Mouse (Mus musculus) midbrain, embryonic 15.5 days (tissue): ENCODE data around the gene Plxnb2. TPM values are rescaled to one million over a fixed set of nuclear protein-coding genes. Genes with fewer than 3 reads are reported as not detected.

ENCODE experiments used
- ATAC-seq: fragments of 200-750 bp; cut with Nextera tagmentation; replicated peaks from 2 replicates; pipeline ENCODE4 v1.8.0; 2017; ENCODE audit warnings: moderate TSS enrichment
- H3K27ac ChIP-seq: fragments of 300-500 bp; sonication (generic); 2 replicates; pipeline ENCODE4 v1.5.1; 2015; ENCODE audit warnings: mild to moderate bottlenecking, inconsistent platforms
- H3K27me3 ChIP-seq: fragments of 300-500 bp; sonication (generic); replicated peaks from 2 replicates; pipeline ENCODE4 v1.6.1; 2015; ENCODE audit warnings: inconsistent platforms
- H3K36me3 ChIP-seq: fragments of 300-500 bp; sonication (generic); replicated peaks from 2 replicates; pipeline ENCODE4 v1.6.1; 2015; ENCODE audit warnings: inconsistent platforms
- H3K4me1 ChIP-seq: fragments of 300-500 bp; sonication (generic); 2 replicates; pipeline ENCODE4 v1.6.1; 2015; ENCODE audit warnings: inconsistent platforms
- H3K4me2 ChIP-seq: fragments of 300-500 bp; sonication (generic); 2 replicates; pipeline ENCODE4 v1.6.1; 2015; ENCODE audit warnings: inconsistent platforms, mild to moderate bottlenecking, moderate library complexity
- H3K4me3 ChIP-seq: fragments of 300-500 bp; sonication (generic); 2 replicates; pipeline ENCODE4 v1.5.1; 2015; ENCODE audit warnings: mild to moderate bottlenecking, inconsistent platforms
- H3K9ac ChIP-seq: fragments of 300-500 bp; sonication (generic); 2 replicates; pipeline ENCODE4 v1.6.1; 2015; ENCODE audit warnings: mild to moderate bottlenecking, inconsistent platforms
- H3K9me3 ChIP-seq: fragments of 300-500 bp; sonication (generic); 2 replicates; pipeline ENCODE4 v1.6.1; 2016; ENCODE audit warnings: inconsistent platforms
- WGBS: fragments of 180-500 bp; shearing (Covaris S2); methylation state at CpG from one replicate; pipeline ENCODE4 v1.1.7; 2015; ENCODE audit warnings: mixed read lengths; 5-methylcytosine and 5-hydroxymethylcytosine counted together
- polyA plus RNA-seq: library from polyadenylated mRNA; unstranded; fragments of >200 nt; fragmentation: Nextera tagmentation; extraction: Ambion mirVana; gene quantifications from 2 replicates; pipeline ENCODE4 v1.2.1, GENCODE M21; 2015

Gene Plxnb2
- polyA plus RNA-seq, 1 experiment from 2014 or later: 101 TPM

DNA sequence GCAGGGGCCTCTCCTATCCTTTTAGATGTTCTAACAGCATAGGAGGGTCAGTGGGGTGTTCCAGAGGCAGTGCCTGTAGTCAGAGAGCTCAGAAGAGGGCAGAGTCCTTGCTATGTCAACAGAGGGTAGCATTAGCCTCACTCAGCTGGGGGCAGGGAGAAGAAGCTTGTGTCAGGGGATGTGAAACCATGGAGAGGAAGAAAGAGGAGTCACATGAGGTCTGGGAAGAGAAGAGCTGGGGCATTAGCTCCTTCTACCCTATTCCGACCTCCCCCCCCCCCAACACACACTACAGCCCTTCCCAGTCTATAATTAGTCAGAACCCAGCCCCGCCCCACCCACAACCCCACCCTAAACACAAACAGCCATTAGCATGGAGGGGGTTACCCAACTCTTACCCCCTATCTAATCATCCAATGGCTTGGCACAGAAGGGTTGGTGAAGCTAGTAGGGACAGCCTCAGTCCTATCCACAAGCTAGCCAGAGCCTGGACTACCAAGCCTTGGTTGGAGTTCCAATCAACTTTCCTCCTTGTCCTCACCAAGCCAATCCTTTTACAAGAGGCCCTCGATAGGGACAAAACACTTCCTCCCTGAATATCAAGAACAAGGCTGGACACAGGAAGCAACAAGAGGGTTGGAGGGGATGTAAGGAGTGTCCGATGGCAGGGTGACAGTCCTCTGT is 2.9 kb downstream of the Plxnb2 start:
- H3K4me1 ChIP-seq: peaks cover 88% of the 10 kb centered on the region
- H3K27me3 ChIP-seq: no peaks in the 10 kb centered on the region
- no peaks in the 10 kb centered on the region for H3K9me3 ChIP-seq
- WGBS: 80% methylated on average over 4 of the region's 4 CpGs
- H3K4me3 ChIP-seq: no peak overlapping the region
- H3K27ac ChIP-seq: 0 out of 2 replicates have a peak overlapping the region, but pooled peaks have one; percentile 20
- H3K9ac ChIP-seq: 0 out of 2 replicates have a peak overlapping the region, but pooled peaks have one; percentile 17
- H3K36me3 ChIP-seq: no peaks in the 10 kb centered on the region
- no peak for ATAC-seq
- H3K4me2 ChIP-seq: peak overlapping the region; percentile 91

DNA sequence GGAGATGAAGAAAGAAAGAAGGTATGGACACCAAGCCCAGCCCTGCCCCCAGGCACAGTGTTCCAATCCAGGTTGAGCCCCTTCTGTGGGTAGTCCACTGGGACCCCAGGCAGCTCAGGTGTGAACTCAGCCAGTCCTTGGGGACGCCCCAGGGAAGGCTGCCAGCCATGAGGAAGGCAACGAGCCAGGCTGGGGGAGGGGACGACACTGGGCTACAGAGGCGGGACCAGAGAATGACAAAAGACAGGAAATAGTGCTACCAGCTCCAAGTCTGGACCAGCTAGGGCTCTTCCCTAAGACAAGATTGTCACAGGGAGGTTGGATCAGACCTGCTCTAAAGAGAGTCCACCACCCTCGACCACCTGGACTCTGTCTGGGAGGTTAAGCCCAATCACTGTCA is 3.5 kb downstream of the Plxnb2 start:
- 12% methylated on average over 5 of the region's 5 CpGs for WGBS
- H3K4me2 ChIP-seq: peak overlapping the region; percentile 91
- 0 out of 2 replicates have a peak overlapping the region, but pooled peaks have one; percentile 17 for H3K9ac ChIP-seq
- no peaks in the 10 kb centered on the region for H3K27me3 ChIP-seq
- H3K4me3 ChIP-seq: no peak overlapping the region
- no peaks in the 10 kb centered on the region for H3K36me3 ChIP-seq
- H3K27ac ChIP-seq: 0 out of 2 replicates have a peak overlapping the region, but pooled peaks have one; percentile 20
- H3K4me1 ChIP-seq: peaks cover 89% of the 10 kb centered on the region
- ATAC-seq: no peak
- no peaks in the 10 kb centered on the region for H3K9me3 ChIP-seq

- no peaks in the 10 kb centered on the region for H3K27me3 ChIP-seq
- no peak overlapping the region for H3K9ac ChIP-seq
- no peak for ATAC-seq
- no peaks in the 10 kb centered on the region for H3K9me3 ChIP-seq
- peaks cover 83% of the 10 kb centered on the region for H3K4me1 ChIP-seq
- H3K4me3 ChIP-seq: no peak overlapping the region
- 78% methylated on average over 13 of the region's 13 CpGs for whole genome bisulfite sequencing
- no peak overlapping the region for H3K27ac ChIP-seq
- H3K4me2 ChIP-seq: no peak overlapping the region
- H3K36me3 ChIP-seq: no peaks in the 10 kb centered on the region
Observed at GRCm38 (mm10) chr15:89175411-89176155, 5.0 kb downstream of the Plxnb2 start.

GRCm38 (mm10) chr15:89174889-89175339 is 5.7 kb downstream of the Plxnb2 start:
- Histone ChIP-seq H3K27me3 (no peaks in the 10 kb centered on the region), H3K4me2 (peak overlapping the region; percentile 98), H3K36me3 (no peaks in the 10 kb centered on the region), H3K9ac (no peak overlapping the region), H3K4me1 (peaks cover 88% of the 10 kb centered on the region), H3K9me3 (no peaks in the 10 kb centered on the region), H3K27ac (no peak overlapping the region), H3K4me3 (peak overlapping the region; percentile 51; the same call in 1 of the 2 replicates)
- 50% methylated on average over 11 of the region's 11 CpGs for WGBS
- no peak for ATAC-seq

DNA sequence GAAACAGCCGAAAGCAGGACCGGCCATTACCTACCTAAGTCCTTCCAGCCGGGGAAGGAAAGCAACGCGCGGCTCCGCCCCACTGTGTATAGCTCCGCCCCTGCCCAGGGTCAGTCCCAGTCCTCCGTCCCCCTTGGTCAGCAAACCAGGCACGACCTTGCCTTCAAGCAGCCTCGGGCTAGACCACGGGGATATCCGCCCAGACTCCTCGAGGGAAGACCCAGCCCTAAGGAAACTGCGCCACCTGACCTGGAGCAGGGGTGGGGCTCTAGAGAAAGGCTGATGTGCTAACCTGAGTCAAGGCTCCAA is 6.7 kb downstream of the Plxnb2 start:
- ATAC-seq: peak; percentile 24

GRCm38 (mm10) chr15:89173024-89173905 is 7.3 kb downstream of the Plxnb2 start:
- Histone ChIP-seq H3K9ac (peak overlapping the region; percentile 64), H3K4me1 (peaks cover 81% of the 10 kb centered on the region), H3K27ac (peak overlapping the region; percentile 74), H3K4me3 (peak overlapping the region; percentile 51), H3K36me3 (no peaks in the 10 kb centered on the region; the same call in 1 of the 2 replicates), H3K4me2 (peak overlapping the region; percentile 98), H3K27me3 (no peaks in the 10 kb centered on the region), H3K9me3 (no peaks in the 10 kb centered on the region)
- WGBS: under 1% methylated on average over 64 of the region's 65 CpGs
- ATAC-seq: peak; percentile 46

More for the DNA sequence above, 6.7 kb downstream of the Plxnb2 start:
- Histone ChIP-seq H3K4me3 (peak overlapping the region; percentile 51), H3K9ac (peak overlapping the region; percentile 64), H3K27ac (peak overlapping the region; percentile 74), H3K27me3 (no peaks in the 10 kb centered on the region), H3K4me1 (peaks cover 87% of the 10 kb centered on the region), H3K36me3 (no peaks in the 10 kb centered on the region), H3K9me3 (no peaks in the 10 kb centered on the region), H3K4me2 (peak overlapping the region; percentile 98)
- WGBS: under 1% methylated on average over 15 of the region's 15 CpGs

- peaks cover 72% of the 10 kb centered on the region for H3K4me1 ChIP-seq
- H3K4me2 ChIP-seq: peak overlapping the region; percentile 98
- ATAC-seq: no peak
- H3K27me3 ChIP-seq: no peaks in the 10 kb centered on the region
- peak overlapping the region; percentile 64 for H3K9ac ChIP-seq
- no peaks in the 10 kb centered on the region for H3K9me3 ChIP-seq
- H3K36me3 ChIP-seq: peaks cover 4% of the 10 kb centered on the region; the same call in 1 of the 2 replicates
- peak overlapping the region; percentile 74 for H3K27ac ChIP-seq
- peak overlapping the region; percentile 51 for H3K4me3 ChIP-seq
- 24% methylated on average over 17 of the region's 17 CpGs for WGBS
Observed at GRCm38 (mm10) chr15:89172276-89172935, 8.2 kb downstream of the Plxnb2 start.

DNA sequence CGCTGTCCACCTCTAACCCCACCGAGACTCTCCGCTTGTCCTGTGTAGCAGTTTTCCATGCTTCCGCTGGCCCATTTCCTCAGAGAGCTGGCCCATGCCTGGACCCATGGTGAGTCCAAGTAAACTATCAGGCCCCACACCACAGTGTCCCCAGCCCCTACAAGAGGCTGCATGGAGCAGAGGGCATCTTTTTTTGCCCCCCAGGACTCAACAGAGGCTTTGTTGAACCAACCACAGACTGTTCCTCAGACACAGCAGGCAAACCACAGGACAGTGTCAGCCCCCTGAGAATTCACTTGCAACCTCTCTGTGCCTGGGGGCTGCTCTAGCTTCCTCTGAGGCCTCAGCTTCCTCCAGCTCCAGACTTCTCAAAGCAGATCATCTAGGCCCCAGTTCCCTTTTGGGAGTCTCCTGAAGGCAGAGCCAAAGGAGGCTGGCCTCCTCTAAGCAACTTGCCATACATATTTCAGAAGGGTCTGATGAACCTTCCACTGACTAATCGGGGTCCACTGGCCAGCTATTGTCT is 9.0 kb downstream of the Plxnb2 start:
- no peak overlapping the region for H3K4me2 ChIP-seq
- H3K9ac ChIP-seq: no peak overlapping the region
- H3K4me1 ChIP-seq: peaks cover 64% of the 10 kb centered on the region
- H3K27ac ChIP-seq: no peak overlapping the region
- H3K27me3 ChIP-seq: no peaks in the 10 kb centered on the region
- peaks cover 12% of the 10 kb centered on the region for H3K36me3 ChIP-seq
- 87% methylated on average over 5 of the region's 5 CpGs for WGBS
- no peaks in the 10 kb centered on the region for H3K9me3 ChIP-seq
- no peak for ATAC-seq
- no peak overlapping the region for H3K4me3 ChIP-seq

- no peak for ATAC-seq
- Histone ChIP-seq H3K27me3 (no peaks in the 10 kb centered on the region), H3K4me2 (no peak overlapping the region), H3K27ac (no peak overlapping the region), H3K9me3 (no peaks in the 10 kb centered on the region), H3K4me3 (no peak overlapping the region), H3K4me1 (peaks cover 52% of the 10 kb centered on the region), H3K9ac (no peak overlapping the region), H3K36me3 (peaks cover 25% of the 10 kb centered on the region)
- 63% methylated on average over 3 of the region's 3 CpGs for whole genome bisulfite sequencing
Observed at GRCm38 (mm10) chr15:89170102-89170501, 10.5 kb downstream of the Plxnb2 start.

DNA sequence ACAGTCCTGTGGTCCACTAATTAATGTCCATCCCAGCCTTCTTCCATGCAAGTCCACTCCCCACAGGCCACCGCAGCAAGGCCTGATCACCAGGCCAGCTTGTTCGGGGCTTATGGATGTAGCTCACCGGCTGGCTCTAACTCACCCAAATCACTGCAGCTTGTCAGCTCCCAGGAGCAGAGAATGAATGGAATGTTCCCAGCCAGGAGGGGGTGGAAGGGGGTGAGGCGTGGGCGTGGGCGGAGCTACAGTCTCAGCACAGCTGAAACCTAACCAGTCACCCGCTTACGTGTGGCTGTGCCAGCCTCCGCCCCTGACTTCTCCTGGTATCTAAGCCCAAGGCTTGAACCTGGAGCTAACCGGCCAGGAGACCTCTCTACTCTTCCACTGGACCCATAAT is 11.2 kb downstream of the Plxnb2 start:
- 5% methylated on average over 10 of the region's 10 CpGs for WGBS
- no peak for ATAC-seq
- no peak overlapping the region for H3K9ac ChIP-seq
- no peaks in the 10 kb centered on the region for H3K27me3 ChIP-seq
- H3K27ac ChIP-seq: 0 out of 2 replicates have a peak overlapping the region, but pooled peaks have one; percentile 2
- H3K4me3 ChIP-seq: no peak overlapping the region
- H3K4me2 ChIP-seq: no peak overlapping the region
- peaks cover 45% of the 10 kb centered on the region for H3K4me1 ChIP-seq
- peaks cover 32% of the 10 kb centered on the region for H3K36me3 ChIP-seq
- no peaks in the 10 kb centered on the region for H3K9me3 ChIP-seq

- Histone ChIP-seq H3K9me3 (no peaks in the 10 kb centered on the region), H3K27ac (0 out of 2 replicates have a peak overlapping the region, but pooled peaks have one; percentile 2), H3K36me3 (peaks cover 37% of the 10 kb centered on the region), H3K9ac (no peak overlapping the region), H3K4me1 (peaks cover 40% of the 10 kb centered on the region), H3K27me3 (no peaks in the 10 kb centered on the region), H3K4me3 (no peak overlapping the region), H3K4me2 (no peak overlapping the region)
- no peak for ATAC-seq
- 60% methylated on average over 10 of the region's 10 CpGs for WGBS
Observed at GRCm38 (mm10) chr15:89168922-89169321, 11.7 kb downstream of the Plxnb2 start.
